Mouse (Mus musculus) midbrain, embryonic 10.5 days (tissue): Measurements from ENCODE around the gene Spock1. TPM values are rescaled to one million over a fixed set of nuclear protein-coding genes. Genes with fewer than 3 reads are reported as not detected.

ENCODE experiments used
- DNase-seq: peaks from one replicate; pipeline ENCODE4 v3.0.0-alpha.2; 2017; ENCODE audit warnings: low spot score
- H3K27ac ChIP-seq: fragments of 300-500 bp; sonication (generic); replicated peaks from 2 replicates; pipeline ENCODE4 v1.5.1; 2016; ENCODE audit warnings: mild to moderate bottlenecking
- H3K27me3 ChIP-seq: fragments of 300-500 bp; sonication (generic); 2 replicates; pipeline ENCODE4 v1.6.1; 2016; ENCODE audit warnings: low read depth, mild to moderate bottlenecking; ENCODE audit not compliant: poor library complexity, severe bottlenecking
- H3K36me3 ChIP-seq: fragments of 300-500 bp; sonication (generic); 2 replicates; pipeline ENCODE4 v1.6.1; 2016; ENCODE audit warnings: mild to moderate bottlenecking, moderate library complexity
- H3K4me1 ChIP-seq: fragments of 300-500 bp; sonication (generic); 2 replicates; pipeline ENCODE4 v1.6.1; 2016
- H3K4me3 ChIP-seq: fragments of 300-500 bp; sonication (generic); 2 replicates; pipeline ENCODE4 v1.5.1; 2016; ENCODE audit warnings: mild to moderate bottlenecking, moderate library complexity
- H3K9me3 ChIP-seq: fragments of 300-500 bp; sonication (generic); replicated peaks from 2 replicates; pipeline ENCODE4 v1.6.1; 2016; ENCODE audit warnings: mild to moderate bottlenecking
- WGBS: fragments of 180-500 bp; shearing (Covaris S2); methylation state at CpG from one replicate; pipeline ENCODE4 v1.1.7; 2016; 5-methylcytosine and 5-hydroxymethylcytosine counted together
- polyA plus RNA-seq: library from polyadenylated mRNA; unstranded; fragments of >200 nt; fragmentation: Nextera tagmentation; extraction: Ambion mirVana; gene quantifications from 2 replicates; pipeline ENCODE4 v1.2.1, GENCODE M21; 2016

Gene Spock1
- polyA plus RNA-seq, 1 experiment from 2014 or later, result 5.0 TPM

DNA sequence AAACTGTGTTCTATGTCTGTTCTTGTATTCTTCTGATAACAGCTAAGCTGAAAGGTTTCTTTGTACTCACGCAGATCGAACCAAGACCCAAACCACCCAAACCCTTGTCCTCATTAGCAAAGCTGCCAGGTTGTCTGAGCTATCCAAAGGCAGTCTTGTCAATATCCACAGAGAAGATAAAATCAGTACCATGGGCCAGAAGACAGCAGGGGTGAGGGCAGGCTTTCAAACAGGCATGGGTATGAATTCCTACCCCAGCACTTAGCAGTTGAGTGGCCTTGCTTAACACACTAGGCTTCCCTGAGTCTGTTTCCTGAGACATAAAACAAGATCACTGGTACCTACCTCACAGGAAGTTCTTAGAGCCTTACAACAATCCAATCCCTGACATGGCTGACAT, 205.2 kb downstream of the Spock1 start:
- Histone ChIP-seq H3K9me3 (no peaks in the 10 kb centered on the region), H3K36me3 (no peaks in the 10 kb centered on the region), H3K27ac (no peak overlapping the region), H3K4me1 (no peaks in the 10 kb centered on the region), H3K27me3 (no peaks in the 10 kb centered on the region), H3K4me3 (no peak overlapping the region)
- no peak for DNase-seq
- 97% methylated on average over 2 of the region's 2 CpGs for WGBS

DNA sequence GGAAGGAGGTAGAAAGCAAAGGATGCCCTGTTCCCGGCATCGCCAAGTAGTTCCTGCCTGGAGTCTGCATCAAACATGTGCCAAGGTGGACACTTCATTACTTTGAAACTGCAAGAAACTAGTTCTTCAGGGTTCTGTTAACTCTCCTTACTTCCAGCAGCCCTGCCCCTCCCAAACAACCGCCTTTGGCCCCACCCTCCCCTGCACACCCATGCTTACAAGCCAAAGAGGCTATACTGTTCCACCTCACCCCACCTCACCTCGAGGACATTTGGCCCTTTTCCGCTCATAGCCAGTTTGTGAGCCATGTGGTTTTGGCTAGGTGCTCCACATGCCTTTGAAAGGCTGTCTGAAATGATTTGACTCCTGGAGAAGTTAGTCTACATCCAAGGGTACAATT, 211.4 kb downstream of the Spock1 start:
- peaks cover 10% of the 10 kb centered on the region for H3K4me1 ChIP-seq
- H3K4me3 ChIP-seq, result no peak overlapping the region
- H3K27me3 ChIP-seq, result no peaks in the 10 kb centered on the region
- no peaks in the 10 kb centered on the region for H3K9me3 ChIP-seq
- 74% methylated on average over 5 of the region's 5 CpGs for WGBS
- no peak overlapping the region for H3K27ac ChIP-seq
- no peaks in the 10 kb centered on the region for H3K36me3 ChIP-seq
- DNase-seq, result no peak

DNA sequence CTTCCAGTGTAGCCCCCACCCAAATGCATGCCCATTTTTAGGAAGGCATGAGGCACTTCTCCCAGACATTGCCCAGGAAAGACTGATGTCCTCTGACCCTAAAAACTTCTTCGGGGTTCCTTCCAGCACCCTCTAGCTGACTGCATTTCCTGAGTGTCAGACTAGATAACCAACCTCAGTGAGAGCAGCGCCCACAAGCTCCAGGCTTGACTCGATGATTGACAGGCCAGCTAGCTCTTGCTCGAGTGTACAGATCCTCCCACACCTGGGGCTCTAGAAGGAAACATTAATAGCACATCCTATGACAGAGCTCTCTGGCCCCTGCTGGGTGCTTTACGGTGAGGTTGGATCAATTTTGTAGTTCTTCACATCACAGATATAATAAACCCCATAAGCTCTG, 219.2 kb downstream of the Spock1 start:
- H3K36me3 ChIP-seq, result no peaks in the 10 kb centered on the region
- no peak for DNase-seq
- peaks cover 16% of the 10 kb centered on the region for H3K4me1 ChIP-seq
- no peaks in the 10 kb centered on the region for H3K27me3 ChIP-seq
- H3K9me3 ChIP-seq, result no peaks in the 10 kb centered on the region
- no peak overlapping the region for H3K27ac ChIP-seq
- no peak overlapping the region for H3K4me3 ChIP-seq
- WGBS, result 85% methylated on average over 5 of the region's 5 CpGs

DNA sequence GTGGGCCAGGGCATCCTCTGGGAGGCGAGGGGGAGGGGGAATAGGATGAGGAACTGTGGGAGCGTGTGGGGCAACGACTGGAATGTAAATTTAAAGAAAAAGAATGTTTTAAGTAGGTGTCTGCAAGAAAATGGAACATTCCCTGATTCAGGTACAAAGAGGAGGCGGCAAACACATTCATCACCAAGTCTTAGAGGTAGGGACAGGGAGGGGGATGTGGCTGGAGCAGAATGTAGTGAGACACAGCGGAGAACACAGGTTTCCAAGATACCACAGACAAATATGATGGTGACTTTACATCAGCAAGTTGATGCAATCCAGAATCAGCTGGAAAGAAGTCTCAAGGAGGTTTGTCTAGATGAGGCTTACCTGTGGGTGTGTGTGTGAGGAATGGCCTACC, 221.7 kb downstream of the Spock1 start:
- DNase-seq, result no peak
- Histone ChIP-seq H3K4me3 (no peak overlapping the region), H3K4me1 (peaks cover 4% of the 10 kb centered on the region; the same call in 1 of the 2 replicates), H3K9me3 (no peaks in the 10 kb centered on the region), H3K36me3 (no peaks in the 10 kb centered on the region), H3K27me3 (no peaks in the 10 kb centered on the region), H3K27ac (no peak overlapping the region)
- WGBS, result 81% methylated on average over 5 of the region's 5 CpGs

DNA sequence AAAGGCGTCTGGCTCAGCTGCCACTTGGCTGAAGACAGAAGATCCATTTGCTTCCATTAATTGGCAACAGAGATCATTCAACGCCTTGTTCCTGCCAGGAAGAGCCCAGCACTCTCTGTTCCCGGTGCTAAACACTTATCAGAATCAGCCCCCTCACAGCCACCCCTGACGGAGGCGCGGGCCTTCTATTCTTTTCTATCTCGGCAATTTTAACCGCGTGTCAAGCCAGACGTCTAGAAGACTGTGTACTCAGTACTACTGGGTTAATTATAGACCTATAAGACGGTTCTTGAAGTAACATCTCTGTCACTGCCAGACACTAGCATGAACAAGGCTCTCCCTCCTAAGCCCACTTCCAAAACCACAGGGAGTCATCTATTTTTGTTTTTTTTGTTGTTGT, 222.9 kb downstream of the Spock1 start:
- Histone ChIP-seq H3K36me3 (no peaks in the 10 kb centered on the region), H3K9me3 (no peaks in the 10 kb centered on the region), H3K27ac (no peak overlapping the region), H3K4me1 (peaks cover 4% of the 10 kb centered on the region; the same call in 1 of the 2 replicates), H3K27me3 (no peaks in the 10 kb centered on the region), H3K4me3 (no peak overlapping the region)
- WGBS, result 81% methylated on average over 11 of the region's 11 CpGs
- no peak for DNase-seq

DNA sequence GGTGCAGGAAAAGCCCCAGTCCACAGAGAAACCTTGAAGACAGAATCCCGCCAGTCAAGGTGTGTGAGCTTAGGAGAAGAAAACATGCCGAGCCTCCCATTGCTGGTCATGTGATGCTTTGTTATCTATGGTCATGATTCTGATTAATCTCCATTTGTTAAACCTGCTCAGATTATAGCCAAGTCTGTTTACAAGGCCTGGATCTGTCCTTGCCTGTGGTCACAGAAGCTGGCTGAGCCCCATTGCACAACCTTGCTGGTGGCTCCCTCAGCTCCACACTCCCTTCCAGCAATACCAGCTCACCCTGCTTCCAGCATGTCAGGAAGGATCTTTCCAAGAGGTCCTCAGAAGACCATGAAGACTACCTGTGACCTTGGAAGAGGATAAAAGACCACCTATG, 228.5 kb downstream of the Spock1 start:
- WGBS, result 87% methylated on average over 2 of the region's 2 CpGs

DNA sequence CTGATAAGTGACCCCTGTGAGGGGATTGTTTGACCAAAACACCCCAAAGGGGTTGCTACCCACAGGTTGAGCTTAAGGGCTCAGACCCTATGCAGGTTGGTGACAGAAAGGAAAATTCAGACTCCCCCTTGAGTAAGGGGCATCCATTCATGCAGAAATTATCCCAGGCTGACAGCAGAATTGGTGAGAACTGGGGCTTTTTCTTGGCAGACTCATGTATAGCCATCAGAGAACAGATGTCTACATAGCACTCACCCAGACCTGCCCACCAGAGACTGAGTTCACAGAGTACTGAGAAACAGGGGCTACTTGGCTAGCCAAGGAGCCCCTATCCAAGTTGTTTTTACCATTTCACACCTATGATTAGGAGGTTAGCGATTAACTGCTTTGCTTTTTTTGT, 231.3 kb downstream of the Spock1 start:
- Histone ChIP-seq H3K9me3 (no peaks in the 10 kb centered on the region), H3K36me3 (no peaks in the 10 kb centered on the region), H3K27ac (no peak overlapping the region), H3K27me3 (no peaks in the 10 kb centered on the region), H3K4me3 (no peak overlapping the region), H3K4me1 (peaks cover 11% of the 10 kb centered on the region)
- 100% methylated on average over 1 of the region's 1 CpGs for WGBS
- no peak for DNase-seq

More for the DNA sequence above, 228.5 kb downstream of the Spock1 start:
- Histone ChIP-seq H3K4me1 (peaks cover 6% of the 10 kb centered on the region), H3K4me3 (no peak overlapping the region), H3K27me3 (no peaks in the 10 kb centered on the region), H3K36me3 (no peaks in the 10 kb centered on the region), H3K9me3 (no peaks in the 10 kb centered on the region), H3K27ac (no peak overlapping the region)
- no peak for DNase-seq

DNA sequence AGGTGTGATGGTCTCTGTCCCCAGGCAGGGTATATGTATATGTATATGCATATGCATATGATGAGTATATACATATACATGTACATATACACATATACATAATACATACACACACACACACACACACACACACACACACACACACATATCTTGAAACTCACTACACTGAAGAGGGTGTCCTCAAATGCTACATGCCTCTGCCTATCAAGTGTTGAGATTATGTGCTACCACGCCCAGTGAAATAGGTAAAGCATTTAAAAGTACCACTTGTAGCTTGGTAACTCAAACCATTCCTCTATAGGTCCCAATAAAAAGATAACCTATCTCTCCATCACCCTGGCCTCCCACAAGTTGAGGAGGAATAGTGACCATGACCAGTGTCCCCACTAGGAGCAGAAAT, 234.7 kb downstream of the Spock1 start:
- H3K9me3 ChIP-seq, result no peaks in the 10 kb centered on the region
- H3K4me3 ChIP-seq, result no peak overlapping the region
- peaks cover 11% of the 10 kb centered on the region for H3K4me1 ChIP-seq
- WGBS, result 79% methylated on average over 1 of the region's 1 CpGs
- no peaks in the 10 kb centered on the region for H3K36me3 ChIP-seq
- no peak overlapping the region for H3K27ac ChIP-seq
- no peaks in the 10 kb centered on the region for H3K27me3 ChIP-seq
- no peak for DNase-seq

DNA sequence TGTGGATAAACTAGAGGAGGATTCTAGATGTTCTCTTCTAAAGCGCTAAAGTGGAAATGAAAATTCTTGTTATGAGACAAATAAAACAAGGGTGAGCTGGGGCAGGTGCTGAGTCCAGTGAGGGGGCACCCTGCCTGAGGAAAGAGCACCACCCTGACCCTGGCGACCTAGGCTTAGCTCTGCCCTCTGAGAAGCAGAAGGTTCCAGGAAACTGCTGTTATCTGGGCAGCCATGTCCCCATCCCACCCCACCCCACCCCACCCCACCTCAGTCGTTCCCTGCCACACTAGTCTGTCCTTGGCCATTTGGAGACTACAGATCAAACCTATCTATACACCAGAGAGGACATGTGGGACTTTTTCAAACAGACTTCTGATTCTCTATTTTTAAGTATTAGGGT, 235.4 kb downstream of the Spock1 start:
- no peaks in the 10 kb centered on the region for H3K9me3 ChIP-seq
- H3K27ac ChIP-seq, result no peak overlapping the region
- no peak overlapping the region for H3K4me3 ChIP-seq
- peaks cover 11% of the 10 kb centered on the region for H3K4me1 ChIP-seq
- H3K36me3 ChIP-seq, result no peaks in the 10 kb centered on the region
- WGBS, result 71% methylated on average over 3 of the region's 3 CpGs
- H3K27me3 ChIP-seq, result no peaks in the 10 kb centered on the region
- DNase-seq, result no peak

DNA sequence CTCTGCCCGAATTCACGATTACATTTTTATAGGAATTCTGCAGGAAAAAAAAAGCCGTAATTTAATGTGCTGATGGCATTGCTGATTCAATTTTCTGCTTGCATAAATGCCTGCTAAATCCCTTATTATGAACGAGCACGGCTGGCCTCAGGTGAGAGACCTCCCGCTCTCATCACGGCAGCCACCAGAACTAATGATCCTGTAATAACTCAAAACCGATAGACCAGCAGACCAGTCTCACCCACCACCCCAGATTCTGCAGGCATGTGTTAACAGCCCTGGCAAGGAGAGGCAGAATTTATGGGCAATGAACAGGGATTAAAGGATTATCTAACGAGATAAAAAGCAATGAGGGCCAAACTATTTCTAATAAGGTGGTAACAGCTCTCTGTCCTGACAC, 236.2 kb downstream of the Spock1 start:
- H3K4me1 ChIP-seq, result peaks cover 10% of the 10 kb centered on the region
- DNase-seq, result no peak
- WGBS, result 86% methylated on average over 9 of the region's 9 CpGs
- H3K4me3 ChIP-seq, result no peak overlapping the region
- H3K9me3 ChIP-seq, result no peaks in the 10 kb centered on the region
- H3K27ac ChIP-seq, result no peak overlapping the region
- H3K36me3 ChIP-seq, result no peaks in the 10 kb centered on the region
- no peaks in the 10 kb centered on the region for H3K27me3 ChIP-seq

DNA sequence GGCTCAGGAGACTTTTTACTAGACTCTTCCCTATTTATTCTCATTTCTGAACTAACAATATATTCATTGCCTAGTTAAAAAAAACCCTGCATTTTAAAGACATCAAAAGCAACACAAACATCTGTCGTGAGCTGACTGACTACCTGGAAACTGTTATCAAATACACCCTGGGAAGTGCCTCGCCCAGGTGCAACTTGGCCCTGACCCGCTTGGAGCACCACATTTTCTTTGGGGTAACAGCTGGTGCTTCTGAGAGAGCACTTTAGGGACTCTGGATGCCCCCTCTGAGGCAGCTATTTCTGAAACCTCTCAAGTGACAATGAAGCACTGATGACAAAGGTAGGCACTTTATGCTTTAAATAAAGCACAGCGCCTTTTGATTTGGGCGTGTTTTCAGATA, 236.8 kb downstream of the Spock1 start:
- Histone ChIP-seq H3K9me3 (no peaks in the 10 kb centered on the region), H3K4me3 (no peak overlapping the region), H3K27me3 (peaks cover 2% of the 10 kb centered on the region; the same call in 1 of the 2 replicates), H3K27ac (no peak overlapping the region), H3K36me3 (no peaks in the 10 kb centered on the region), H3K4me1 (peaks cover 15% of the 10 kb centered on the region)
- no peak for DNase-seq
- 84% methylated on average over 5 of the region's 5 CpGs for WGBS

DNA sequence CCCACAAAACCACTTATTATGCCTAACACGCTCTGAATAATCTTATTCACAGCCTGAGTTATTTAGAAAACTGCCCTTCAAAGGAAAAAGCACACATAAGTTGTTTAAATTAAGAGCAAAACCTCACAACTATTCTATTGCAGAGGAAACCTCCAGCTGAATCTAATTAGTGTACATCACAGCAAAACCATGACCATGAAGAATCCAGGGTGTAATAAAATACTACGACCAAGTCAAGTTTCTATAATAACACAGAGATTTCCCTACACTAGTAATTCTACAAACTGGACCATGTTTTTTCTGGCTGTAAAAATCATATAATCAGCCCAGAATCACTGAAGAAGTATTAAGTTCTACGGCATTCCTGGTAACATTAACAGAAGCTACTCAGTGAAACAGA, 240.5 kb downstream of the Spock1 start:
- H3K27ac ChIP-seq, result no peak overlapping the region
- DNase-seq, result no peak

DNA sequence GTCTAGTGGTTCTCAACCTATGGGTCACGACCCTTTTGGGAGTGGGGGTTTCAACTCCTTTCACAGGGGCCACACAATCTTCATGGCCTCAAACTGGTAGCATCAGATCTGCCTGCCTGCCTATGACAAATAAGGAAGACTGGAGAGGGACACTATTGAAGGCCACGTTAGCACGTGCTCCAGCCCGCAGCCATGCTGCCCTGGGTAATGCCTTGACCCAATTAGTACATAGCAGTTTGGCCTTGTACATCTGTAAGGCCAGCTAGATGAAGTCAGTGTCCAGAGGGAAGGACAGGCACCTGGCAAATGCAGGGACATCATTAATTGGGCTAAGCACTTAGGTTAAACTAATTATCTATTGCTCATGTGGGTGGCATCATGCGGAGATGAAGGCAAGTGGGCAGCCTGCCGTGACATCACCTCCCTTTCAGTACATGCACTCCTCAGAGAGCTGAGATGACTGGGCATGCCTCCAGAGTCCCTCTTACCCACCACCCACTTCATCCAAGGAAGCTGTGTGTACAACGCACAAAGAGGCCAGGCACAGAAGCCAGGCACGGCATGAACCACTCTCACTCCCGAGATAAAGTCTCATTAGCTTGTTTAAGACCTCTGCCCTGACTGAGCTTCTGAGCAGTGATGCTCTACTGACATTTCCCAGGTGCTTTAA, 241.8 kb downstream of the Spock1 start:
- Histone ChIP-seq H3K27ac (no peak overlapping the region), H3K36me3 (no peaks in the 10 kb centered on the region), H3K4me3 (no peak overlapping the region), H3K4me1 (peaks cover 14% of the 10 kb centered on the region), H3K9me3 (no peaks in the 10 kb centered on the region), H3K27me3 (peaks cover 9% of the 10 kb centered on the region)
- 47% methylated on average over 9 of the region's 9 CpGs for WGBS
- no peak for DNase-seq

More for the DNA sequence above, 240.5 kb downstream of the Spock1 start:
- 85% methylated on average over 3 of the region's 3 CpGs for WGBS
- Histone ChIP-seq H3K4me3 (no peak overlapping the region), H3K36me3 (no peaks in the 10 kb centered on the region), H3K4me1 (peaks cover 14% of the 10 kb centered on the region), H3K27me3 (peaks cover 9% of the 10 kb centered on the region), H3K9me3 (no peaks in the 10 kb centered on the region)

DNA sequence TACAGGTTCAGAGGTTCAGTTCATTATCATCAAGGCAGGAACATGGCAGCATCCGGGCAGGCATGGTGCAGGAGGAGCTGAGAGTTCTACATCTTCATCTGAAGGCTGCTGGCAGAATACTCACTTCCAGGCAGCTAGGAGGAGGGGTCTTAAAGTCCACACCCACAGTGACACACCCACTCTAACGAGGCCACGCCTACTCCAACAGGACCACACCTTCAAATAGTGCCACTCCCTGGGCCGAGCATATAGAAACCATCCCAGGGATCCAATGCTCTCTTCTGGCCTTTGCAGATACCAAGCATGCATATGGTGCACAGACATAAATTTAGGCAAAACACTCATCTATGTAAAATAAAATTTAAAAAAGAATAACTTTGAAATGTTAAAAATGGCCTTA, 245.6 kb downstream of the Spock1 start:
- Histone ChIP-seq H3K27me3 (peaks cover 9% of the 10 kb centered on the region), H3K4me1 (peaks cover 14% of the 10 kb centered on the region), H3K27ac (no peak overlapping the region), H3K9me3 (no peaks in the 10 kb centered on the region), H3K36me3 (no peaks in the 10 kb centered on the region), H3K4me3 (no peak overlapping the region)
- DNase-seq, result no peak
- WGBS, result 72% methylated on average over 4 of the region's 4 CpGs
